ENCODE assay signal across 19 mouse cellular contexts in the genomic region with DNA sequence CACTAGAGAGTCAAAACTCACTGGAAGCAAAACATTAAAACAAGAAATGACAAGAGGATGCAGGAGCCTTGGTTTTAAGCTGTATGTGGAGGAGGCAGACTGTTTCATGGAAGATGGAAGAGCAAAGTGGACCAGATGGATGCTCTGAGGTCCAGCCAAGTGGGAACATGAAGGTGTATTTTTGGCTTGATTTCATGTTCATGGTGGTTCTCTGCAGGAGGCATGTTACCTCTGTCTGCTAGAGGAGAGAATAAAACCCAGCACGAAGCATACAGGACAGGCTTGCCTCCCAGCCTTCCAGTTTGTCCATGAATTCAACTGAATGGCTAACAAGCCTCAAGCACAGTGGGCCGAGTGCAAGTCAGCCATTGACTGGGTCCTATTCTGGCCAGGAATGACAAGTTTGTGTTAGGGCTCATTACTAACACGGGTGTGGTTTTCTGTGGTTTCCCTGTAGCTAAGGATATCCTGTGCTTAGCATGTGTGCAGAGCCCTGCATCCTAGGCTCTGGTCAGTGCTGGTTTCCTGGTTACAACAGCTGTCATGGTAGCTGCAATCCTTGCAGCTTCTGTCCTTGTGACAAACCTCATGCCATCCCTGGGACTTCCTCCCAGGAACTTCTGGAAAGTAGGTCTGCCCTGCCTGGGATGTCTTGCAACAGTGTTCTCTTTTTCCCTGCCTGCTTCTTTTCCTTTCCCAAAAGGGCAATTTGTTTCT. TPM values are rescaled to one million over a fixed set of nuclear protein-coding genes. Genes with fewer than 3 reads are reported as not detected.
A peak's percentile ranks its signal among the peaks of the same experiment; 100 is the strongest.
DNase-seq lines count a peak whose midpoint lies in the region; ATAC-seq and TF ChIP-seq lines count a peak whose summit lies in the region.
"Had no signal": no experiment of that assay in that cellular context is flagged by ENCODE, and none has a peak within 500 bp of the region (broad histone marks: within the 10 kb centered on the region; RNA-seq: fewer than 3 reads in every experiment).

No protein-coding gene starts in this region.

- no peaks in the 10 kb centered on the region for H3K36me3 ChIP-seq in heart, adult 2 months (ENCODE audit: control insufficient read depth, insufficient read depth, low read length)
- no peaks in the 10 kb centered on the region for H3K36me3 ChIP-seq in forebrain, embryonic 15.5 days
- H3K36me3 ChIP-seq: embryonic facial prominence, embryonic 10.5 days; limb, embryonic 10.5 days; liver, embryonic 12.5 days; midbrain, embryonic 12.5 days; neural tube, embryonic 12.5 days had no signal

- no peaks in the 10 kb centered on the region for H3K4me1 ChIP-seq in heart, adult 2 months (ENCODE audit: control insufficient read depth, insufficient read depth, low read length)
- no peaks in the 10 kb centered on the region; the same call in 1 of the 2 replicates for H3K4me1 ChIP-seq in lung, adult 2 months (ENCODE audit: control insufficient read depth, insufficient read depth, low read length)
- H3K4me1 ChIP-seq in forebrain, embryonic 15.5 days = no peaks in the 10 kb centered on the region
- H3K4me1 ChIP-seq: embryonic facial prominence, embryonic 10.5 days; limb, embryonic 10.5 days; liver, embryonic 12.5 days; midbrain, embryonic 12.5 days; neural tube, embryonic 12.5 days had no signal

- ATAC-seq in forebrain, embryonic 15.5 days (replicated peaks) = no peak
- ATAC-seq: liver, embryonic 12.5 days had no signal

- H3K9ac ChIP-seq in heart, adult 2 months (ENCODE audit: low read depth, low read length) = no peak overlapping the region
- no peak overlapping the region for H3K9ac ChIP-seq in forebrain, embryonic 15.5 days (replicated peaks)
- H3K9ac ChIP-seq: hindbrain, embryonic 14.5 days; liver, embryonic 12.5 days; midbrain, embryonic 12.5 days; neural tube, embryonic 12.5 days had no signal

- no peaks in the 10 kb centered on the region; the same call in 1 of the 2 replicates for H3K27me3 ChIP-seq in heart, adult 2 months (ENCODE audit: control insufficient read depth, insufficient read depth, low read length)
- H3K27me3 ChIP-seq in forebrain, embryonic 15.5 days = no peaks in the 10 kb centered on the region
- H3K27me3 ChIP-seq: liver, embryonic 12.5 days; midbrain, embryonic 12.5 days; neural tube, embryonic 12.5 days had no signal

- no peaks in the 10 kb centered on the region for H3K79me2 ChIP-seq in heart, adult 2 months (replicated peaks; ENCODE audit: control insufficient read depth, insufficient read depth, low read length)

- no peak overlapping the region for H3K4me3 ChIP-seq in heart, adult 2 months
- no peak overlapping the region for H3K4me3 ChIP-seq in lung, adult 2 months (replicated peaks; ENCODE audit: extremely low read depth, low read depth, low read length)
- no peak overlapping the region for H3K4me3 ChIP-seq in forebrain, embryonic 15.5 days
- H3K4me3 ChIP-seq: embryonic facial prominence, embryonic 10.5 days; limb, embryonic 10.5 days; liver, embryonic 12.5 days; midbrain, embryonic 12.5 days; neural tube, embryonic 12.5 days had no signal

- TF ChIP-seq CTCF in heart, adult 2 months (IDR thresholded peaks at IDR 0.05) = no peak
- TF ChIP-seq CTCF in lung, adult 2 months (IDR thresholded peaks at IDR 0.05; ENCODE audit: insufficient read depth, low read length) = no peak

- H3K4me2 ChIP-seq in forebrain, embryonic 15.5 days (replicated peaks) = no peak overlapping the region
- H3K4me2 ChIP-seq: hindbrain, embryonic 14.5 days; liver, embryonic 12.5 days; midbrain, embryonic 12.5 days; neural tube, embryonic 12.5 days had no signal

- TF ChIP-seq EP300 in heart, adult 2 months (IDR thresholded peaks at IDR 0.05; ENCODE audit: insufficient read depth, low read depth, low read length) = no peak

- no peak for TF ChIP-seq POLR2A in heart, adult 2 months (IDR thresholded peaks at IDR 0.05; ENCODE audit: insufficient read depth, low read depth, low read length)
- no peak for TF ChIP-seq POLR2A in lung, adult 2 months (IDR thresholded peaks at IDR 0.05; ENCODE audit: borderline replicate concordance, extremely low read depth, low read depth, low read length)

- WGBS in heart, adult 2 months = 60% methylated on average over 3 of the region's 3 CpGs
- 49% methylated on average over 3 of the region's 3 CpGs for WGBS in lung, adult 2 months
- WGBS in forebrain, embryonic 15.5 days = 68% methylated on average over 3 of the region's 3 CpGs

- DNase-seq in heart, adult 11 months = peak; percentile 77
- no peak for DNase-seq in heart, adult 2 months
- DNase-seq in cerebellum, adult 9-10 months = peak; percentile 72
- DNase-seq in induced T-regulatory cell, adult 2 months (ENCODE audit: low read depth) = peak; percentile 51
- peak; percentile 11 for DNase-seq in telencephalon, adult 2 months (ENCODE audit: low read depth, low spot score)
- DNase-seq in lung, adult 2 months = no peak
- no peak for DNase-seq in T-cell, adult 2 months (ENCODE audit: low spot score)
- DNase-seq: adrenal gland, postnatal 25 days; B cell, adult 2 months; heart, adult 18-20 months; kidney, adult 2 months had no signal

- intact Hi-C loops in heart, adult 2 months (cut with DNase I) = no loop called here

- no peak overlapping the region for H3K27ac ChIP-seq in heart, adult 2 months
- no peak overlapping the region for H3K27ac ChIP-seq in forebrain, embryonic 15.5 days (replicated peaks)
- H3K27ac ChIP-seq: embryonic facial prominence, embryonic 10.5 days; hindbrain, embryonic 14.5 days; limb, embryonic 10.5 days; liver, embryonic 12.5 days; midbrain, embryonic 12.5 days; neural tube, embryonic 12.5 days had no signal

- no peaks in the 10 kb centered on the region for H3K9me3 ChIP-seq in forebrain, embryonic 15.5 days
- H3K9me3 ChIP-seq: embryonic facial prominence, embryonic 10.5 days; limb, embryonic 10.5 days; liver, embryonic 12.5 days; midbrain, embryonic 12.5 days; neural tube, embryonic 12.5 days had no signal

RNA-seq across cellular contexts. Expression of gene Tnfsf8, which starts 14.1 kb away (rescaled TPM):
- not detected for total RNA-seq in heart, adult 2 months (2021)
- polyA plus RNA-seq in heart, adult 2 months (2012; rRNA removed) = 0.06 TPM in 2 replicates
- polyA plus RNA-seq in lung, adult 2 months (2012; rRNA removed) = 0.11 and 0.18 TPM in 2 replicates
- polyA plus RNA-seq in forebrain, embryonic 15.5 days (2015; fragmentation: Nextera tagmentation; extraction: Ambion mirVana) = 0.05 and 0.15 TPM in 2 replicates
- total RNA-seq: adrenal gland, postnatal 25 days had no signal
- polyA plus RNA-seq: embryonic facial prominence, embryonic 10.5 days; heart, postnatal 0 days; hindbrain, embryonic 14.5 days; limb, embryonic 10.5 days; midbrain, embryonic 12.5 days; neural tube, embryonic 12.5 days had no signal

Comparison
In these comparisons a context has a peak if more than half of its experiments do, and no peak if none do; other contexts are left out.
1. DNase-seq: peak in heart, adult 11 months (single experiment), cerebellum, adult 9-10 months (single experiment), induced T-regulatory cell, adult 2 months (single experiment) and telencephalon, adult 2 months (single experiment); none in heart, adult 2 months (0 of 2), lung, adult 2 months (single experiment) and T-cell, adult 2 months (single experiment).